Mouse (Mus musculus): ENCODE data around the gene Rnft1.

Rnft1 gene

GRCm38 (mm10) chr11:86484101-86484868, at the start of gene Rnft1:
TSS of gene Rnft1 (plus strand) at chr11:86484657.
- peak; percentile 99 for DNase-seq (ENCODE audit: low spot score)

- DNase-seq (ENCODE audit: low spot score), result peak; percentile 75
Measured at GRCm38 (mm10) chr11:86436843-86437242, 47.6 kb upstream of the Rnft1 start.

GRCm38 (mm10) chr11:86438261-86438660, 46.2 kb upstream of the Rnft1 start:
- DNase-seq (ENCODE audit: low spot score), result no peak

GRCm38 (mm10) chr11:86440791-86441190, 43.7 kb upstream of the Rnft1 start:
- DNase-seq (ENCODE audit: low spot score), result no peak

DNA sequence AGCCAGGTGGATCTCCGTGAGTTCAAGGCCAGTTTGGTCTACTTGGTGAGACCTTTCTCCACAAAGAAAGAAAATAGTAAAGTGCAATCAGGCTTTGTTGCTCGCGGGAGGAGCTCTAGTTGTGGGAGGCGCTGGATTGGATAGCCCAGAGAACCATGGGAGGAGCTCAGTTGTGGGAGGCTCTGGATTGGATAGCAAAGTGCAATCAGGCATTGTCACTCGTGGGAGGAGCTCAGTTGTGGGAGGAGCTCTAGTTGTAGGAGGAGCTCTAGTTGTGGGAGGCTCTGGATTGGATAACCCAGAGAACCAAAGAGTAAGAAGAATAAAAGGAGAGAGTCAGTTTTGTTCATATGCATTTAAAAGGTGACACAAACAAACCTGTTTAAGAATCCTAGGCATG, 30.5 kb upstream of the Rnft1 start:
- DNase-seq (ENCODE audit: low spot score), result no peak

GRCm38 (mm10) chr11:86457545-86457944, 26.9 kb upstream of the Rnft1 start:
- no peak for DNase-seq (ENCODE audit: low spot score)

- DNase-seq (ENCODE audit: low spot score), result no peak
Measured at GRCm38 (mm10) chr11:86458866-86459265, 25.6 kb upstream of the Rnft1 start.

- DNase-seq (ENCODE audit: low spot score), result no peak
Measured at GRCm38 (mm10) chr11:86462579-86462978, 21.9 kb upstream of the Rnft1 start.

DNA sequence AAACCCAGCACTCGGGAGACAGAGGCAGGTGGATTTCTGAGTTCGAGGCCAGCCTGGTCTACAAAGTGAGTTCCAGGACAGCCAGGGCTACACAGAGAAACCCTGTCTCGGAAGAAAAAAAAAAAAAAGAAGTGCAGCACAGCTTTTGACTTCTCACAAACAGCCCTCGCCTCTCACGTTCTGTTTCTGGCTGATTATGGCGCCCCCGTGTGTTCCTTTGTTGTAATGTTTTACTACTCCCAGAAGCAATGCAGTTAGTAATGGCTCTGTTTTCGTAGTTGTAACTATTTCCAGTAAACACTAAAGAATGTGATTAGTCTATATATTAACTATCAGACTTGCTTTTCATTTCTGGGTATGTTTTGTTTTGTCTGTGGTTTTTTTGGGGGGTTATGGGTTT, 20.2 kb upstream of the Rnft1 start:
- peak; percentile 92 for DNase-seq (ENCODE audit: low spot score)

DNA sequence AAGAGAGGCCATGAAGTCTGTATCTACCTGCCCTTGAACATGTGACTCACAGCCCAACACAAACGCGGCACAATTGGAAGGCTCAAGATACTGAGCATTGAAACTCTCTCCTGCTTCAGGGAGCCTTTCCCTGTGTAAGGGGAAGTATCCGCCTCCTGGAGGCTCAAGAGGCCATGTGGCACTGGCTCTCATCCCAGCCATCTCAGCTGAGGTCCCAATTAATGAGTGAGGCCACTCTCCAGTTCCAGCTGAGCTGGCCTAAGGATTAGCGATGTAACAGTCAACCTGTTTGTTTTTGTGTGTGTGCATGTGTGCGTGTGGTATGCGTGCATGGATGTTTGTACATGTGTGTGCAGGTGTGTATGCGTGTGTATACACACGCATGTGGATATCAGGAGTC, 16.1 kb upstream of the Rnft1 start:
- no peak for DNase-seq (ENCODE audit: low spot score)

DNA sequence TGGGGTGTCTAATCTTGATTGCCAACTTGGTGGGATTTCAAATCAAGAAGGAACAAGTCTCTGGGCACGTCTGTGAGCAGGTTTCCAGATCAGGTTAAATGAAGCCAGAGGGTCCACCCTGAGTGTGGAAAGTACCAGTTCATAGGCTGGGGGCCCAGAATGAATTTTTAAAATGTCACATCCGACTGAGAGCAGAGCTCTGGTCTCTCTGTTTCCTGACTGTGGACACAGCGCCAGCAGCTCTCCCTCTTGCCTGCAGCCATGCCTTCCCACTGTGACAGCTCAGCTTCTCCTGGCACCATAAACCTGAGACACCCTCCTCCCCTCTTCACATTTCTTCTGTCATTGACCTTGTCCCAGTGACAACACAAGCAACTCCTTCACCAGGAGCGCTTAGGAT, 15.5 kb upstream of the Rnft1 start:
- no peak for DNase-seq (ENCODE audit: low spot score)

DNA sequence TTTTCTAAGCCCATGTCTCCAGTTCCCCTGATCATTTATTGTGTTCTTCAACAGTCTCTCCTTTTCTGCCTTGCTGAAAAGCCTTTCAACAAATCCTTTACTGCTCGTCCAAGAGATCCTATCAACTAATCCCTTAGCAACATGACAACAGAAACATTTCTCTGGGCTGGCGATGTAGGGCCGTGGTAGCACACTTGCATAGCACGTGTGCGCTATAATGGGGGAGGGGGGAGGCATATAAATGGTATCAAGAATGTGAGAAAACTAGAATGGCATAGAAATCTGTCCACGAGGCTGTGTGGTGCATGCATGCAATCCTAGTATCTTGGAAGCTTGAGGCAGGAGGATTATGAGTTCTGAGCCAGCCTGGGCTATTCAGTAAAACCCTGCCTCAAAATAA, 12.7 kb upstream of the Rnft1 start:
- peak; percentile 9 for DNase-seq (ENCODE audit: low spot score)

- peak; percentile 21 for DNase-seq (ENCODE audit: low spot score)
Measured at GRCm38 (mm10) chr11:86472771-86473171, 11.7 kb upstream of the Rnft1 start.

DNA sequence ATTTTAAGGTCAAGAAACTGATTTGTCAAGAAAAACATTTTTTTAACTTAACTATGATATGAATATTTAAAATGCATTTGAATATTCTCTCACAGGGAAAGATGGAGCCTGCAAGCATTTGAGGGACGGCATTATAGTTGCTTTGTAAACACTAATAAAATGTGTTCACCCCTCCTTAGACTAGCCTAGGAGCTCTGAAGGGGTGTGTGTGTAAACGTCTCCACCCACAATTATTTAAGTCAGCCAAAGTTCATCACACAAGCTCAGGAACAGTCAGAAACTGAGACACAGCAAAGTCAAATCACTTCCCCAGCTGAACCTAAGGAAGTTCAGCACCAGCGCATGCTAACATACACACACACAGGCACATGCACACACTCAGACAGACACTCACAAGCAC, 10.9 kb upstream of the Rnft1 start:
- DNase-seq (ENCODE audit: low spot score), result no peak

DNA sequence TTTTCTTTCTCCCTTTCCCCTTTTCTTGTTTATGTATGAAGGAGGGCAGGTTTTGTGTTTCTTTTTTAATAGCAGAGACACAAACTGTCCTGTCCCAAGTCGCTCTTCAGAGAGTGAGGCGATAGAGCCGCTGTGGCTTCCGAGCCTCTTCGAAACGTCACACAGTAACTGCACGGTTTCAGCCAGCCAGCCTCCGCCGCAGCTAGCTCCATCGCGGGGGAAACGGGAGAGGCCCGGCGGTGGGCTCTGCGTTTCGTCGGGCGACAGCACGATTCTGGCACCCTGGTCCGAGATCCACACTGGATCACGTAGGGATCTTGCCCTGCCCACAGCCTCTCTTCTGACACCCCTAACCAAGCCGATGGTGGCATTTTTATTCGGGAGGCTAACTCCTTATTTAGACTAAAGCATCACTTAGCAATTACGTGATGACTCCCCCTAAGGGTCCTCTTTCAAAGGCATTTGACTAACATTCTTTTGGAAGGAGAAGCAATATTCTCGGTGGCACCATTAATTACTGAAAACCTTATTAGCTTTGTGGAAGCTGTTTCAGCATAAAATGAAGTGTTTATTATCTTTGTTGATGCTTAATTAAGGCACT, 553 bp downstream of the Rnft1 start:
- peak; percentile 66 for DNase-seq (ENCODE audit: low spot score)

GRCm38 (mm10) chr11:86490782-86491181, 6.3 kb downstream of the Rnft1 start:
- DNase-seq (ENCODE audit: low spot score), result no peak

GRCm38 (mm10) chr11:86497356-86497755, 12.9 kb downstream of the Rnft1 start:
- DNase-seq (ENCODE audit: low spot score), result no peak

- DNase-seq (ENCODE audit: low spot score), result peak; percentile 15
Measured at GRCm38 (mm10) chr11:86497908-86498307, 13.5 kb downstream of the Rnft1 start.

GRCm38 (mm10) chr11:86500795-86501194, 16.3 kb downstream of the Rnft1 start:
- DNase-seq (ENCODE audit: low spot score), result peak; percentile 2

DNA sequence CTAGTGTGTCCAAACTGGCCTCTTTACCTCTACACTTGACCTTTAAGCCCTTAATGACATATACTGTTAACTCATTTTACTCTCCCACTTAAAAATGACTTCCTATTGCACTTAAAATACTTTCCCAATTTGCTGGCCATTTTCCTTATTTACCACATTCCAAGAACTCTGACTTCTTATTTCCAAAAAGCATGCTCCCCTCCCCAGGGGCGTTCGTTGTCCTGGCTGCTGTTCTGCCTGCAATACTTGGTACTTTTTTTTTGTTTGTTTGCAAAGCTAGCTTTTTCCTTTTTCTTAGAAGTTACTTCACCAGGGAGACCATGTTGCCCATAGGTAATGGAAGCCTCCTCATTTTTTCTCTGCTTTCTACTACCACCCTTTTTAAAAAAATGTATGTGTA, 18.7 kb downstream of the Rnft1 start:
- no peak for DNase-seq (ENCODE audit: low spot score)

GRCm38 (mm10) chr11:86507334-86507733, 22.9 kb downstream of the Rnft1 start:
- no peak for DNase-seq (ENCODE audit: low spot score)

DNA sequence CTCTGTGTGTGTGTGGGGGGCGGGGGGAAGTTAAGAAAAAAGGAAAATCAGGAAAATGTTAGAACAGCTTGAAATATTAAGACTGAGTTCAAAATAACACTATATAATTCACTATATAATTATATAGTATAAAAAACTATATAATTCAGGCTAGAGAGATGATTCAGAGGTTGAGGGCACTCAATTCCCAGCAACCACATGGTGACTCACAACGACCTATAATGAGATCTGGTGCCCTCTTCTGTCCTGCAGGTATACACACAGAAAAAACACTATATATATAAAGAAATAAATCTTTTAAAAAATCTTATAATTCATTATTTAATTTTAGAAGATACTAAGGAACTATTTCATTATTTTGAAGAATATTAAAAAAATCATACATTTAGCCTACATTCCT, 23.5 kb downstream of the Rnft1 start:
- no peak for DNase-seq (ENCODE audit: low spot score)

DNA sequence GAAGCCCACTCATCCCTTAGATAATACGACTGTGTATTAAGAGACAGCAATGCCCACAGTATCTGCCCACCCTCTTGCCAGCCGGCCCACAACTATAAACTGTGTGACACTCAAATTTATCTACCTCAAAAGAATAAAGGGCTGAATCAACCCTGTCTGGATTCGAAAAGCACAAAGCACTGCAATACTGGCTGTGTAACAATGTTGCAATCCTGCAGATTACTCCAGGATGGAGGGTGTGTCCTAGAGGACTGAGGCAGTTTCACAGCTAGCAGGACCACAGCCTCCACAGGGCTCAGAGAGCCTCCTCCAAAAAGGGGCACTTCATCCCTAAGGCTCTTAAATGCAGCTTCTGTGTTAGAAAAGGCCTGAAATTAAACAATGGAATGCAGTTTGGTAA, 32.2 kb downstream of the Rnft1 start:
- no peak for DNase-seq (ENCODE audit: low spot score)

- DNase-seq (ENCODE audit: low spot score), result no peak
Measured at GRCm38 (mm10) chr11:86517229-86517628, 32.8 kb downstream of the Rnft1 start.
